Mouse (Mus musculus) layer of hippocampus, postnatal 25 days (tissue): ENCODE measurements at regions not wholly inside any gene's neighbourhood (a gene's known extent, or its start where the extent isn't known, plus 50 kb on each side); places are given as distances from the start of the nearest gene placed in this dataset.

Source experiments
- DNase-seq, 2 experiments: peaks; one replicate each; pipeline ENCODE4 v3.0.0; 2022; ENCODE audit warnings: mixed read lengths in 2 of 2, low spot score in 1 of 2; ENCODE audit errors: extremely low spot score in 1 of 2

GRCm38 (mm10) chr11:20973141-20973540, 118.0 kb upstream of the Peli1 start:
- no peak for DNase-seq

- DNase-seq = no peak
These were observed 109.5 kb upstream of the Peli1 start for GRCm38 (mm10) chr11:20981588-20981987.

- DNase-seq = no peak
These were observed 109.1 kb upstream of the Peli1 start for GRCm38 (mm10) chr11:20982010-20982409.

GRCm38 (mm10) chr11:20982500-20982899, 108.6 kb upstream of the Peli1 start:
- no peak for DNase-seq

GRCm38 (mm10) chr11:20985069-20985759, 105.9 kb upstream of the Peli1 start:
- DNase-seq = no peak

GRCm38 (mm10) chr11:20985771-20986170, 105.3 kb upstream of the Peli1 start:
- DNase-seq = no peak

- DNase-seq = peak in 1 of 2 experiments; percentile 31
These were observed 103.8 kb upstream of the Peli1 start for GRCm38 (mm10) chr11:20987171-20987815.

DNA sequence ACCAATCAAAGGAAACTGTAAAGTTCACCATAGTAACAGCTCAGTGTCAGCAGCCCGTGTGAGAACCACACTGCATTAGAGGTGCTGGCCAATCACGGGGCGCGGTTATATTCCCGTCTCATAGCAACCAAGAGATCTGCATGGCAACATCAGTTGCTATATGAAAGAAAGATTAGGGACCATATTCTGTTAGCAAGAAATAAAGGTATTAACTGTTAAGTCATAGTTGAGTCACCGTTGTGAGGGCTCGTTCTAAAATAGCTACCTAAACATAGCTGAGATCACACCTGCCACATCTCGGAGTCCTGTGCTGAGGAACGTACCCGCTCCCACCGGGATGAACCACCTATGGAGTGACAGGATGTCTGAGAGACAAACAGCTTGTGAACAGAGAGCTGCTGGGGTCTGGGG, 103.2 kb upstream of the Peli1 start:
- peak; percentile 28 to 40 for DNase-seq

DNA sequence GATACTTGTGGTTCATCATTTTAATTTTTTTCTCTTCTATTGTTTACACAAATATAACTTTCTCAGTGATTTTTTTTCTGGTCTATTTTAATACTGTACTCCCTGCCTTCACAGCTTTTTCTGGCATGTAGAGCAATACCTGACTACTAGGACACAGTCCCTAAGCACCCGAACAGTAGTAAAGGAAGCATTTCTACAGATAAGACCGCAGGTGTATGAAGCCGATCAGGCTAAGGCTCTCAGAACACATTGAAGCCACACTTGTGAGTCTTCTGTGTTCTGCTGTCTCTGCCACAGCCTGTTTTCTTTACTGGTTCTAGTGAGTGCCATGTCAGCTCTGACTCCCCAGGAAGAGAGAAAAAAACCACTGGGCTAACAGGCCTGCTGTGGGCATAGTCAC, 102.2 kb upstream of the Peli1 start:
- DNase-seq = no peak

DNA sequence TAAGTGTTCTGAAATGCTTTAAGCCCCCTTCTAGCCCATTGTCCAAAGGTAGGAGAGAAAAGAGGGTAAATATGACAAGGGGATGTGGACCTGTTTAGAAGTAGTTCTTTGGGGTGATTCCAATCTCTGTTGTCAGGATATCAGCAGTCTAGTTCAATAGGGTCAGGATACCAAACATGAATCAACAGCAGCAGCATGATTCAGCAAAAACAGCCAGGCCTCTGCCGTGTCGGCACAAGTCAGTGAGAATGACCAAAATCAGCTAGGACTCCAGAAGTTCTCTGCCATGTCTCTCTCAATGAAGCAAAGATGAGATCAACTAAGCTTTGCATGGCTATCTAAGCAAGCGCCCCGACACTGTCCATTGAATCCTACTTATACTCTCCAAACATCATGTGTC, 97.5 kb upstream of the Peli1 start:
- DNase-seq = no peak

DNA sequence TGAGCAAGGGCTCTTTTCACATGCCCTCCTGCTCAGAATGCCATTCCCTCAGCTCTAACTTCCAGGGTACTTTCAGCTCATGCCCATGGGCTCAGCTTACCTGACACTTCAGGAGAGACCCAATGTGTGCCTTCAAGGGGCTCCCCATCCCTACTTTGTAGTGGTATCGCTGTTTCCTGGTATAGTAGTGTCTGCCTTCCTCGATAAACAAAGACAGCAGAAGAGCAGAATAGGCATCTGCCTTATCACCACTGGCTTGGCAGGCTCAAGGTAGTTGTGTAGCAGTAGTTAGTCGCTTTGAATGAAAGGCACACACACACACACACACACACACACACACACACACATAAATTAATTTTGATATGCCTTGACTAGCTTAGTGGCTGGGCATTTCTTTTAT, 89.7 kb upstream of the Peli1 start:
- no peak for DNase-seq

DNA sequence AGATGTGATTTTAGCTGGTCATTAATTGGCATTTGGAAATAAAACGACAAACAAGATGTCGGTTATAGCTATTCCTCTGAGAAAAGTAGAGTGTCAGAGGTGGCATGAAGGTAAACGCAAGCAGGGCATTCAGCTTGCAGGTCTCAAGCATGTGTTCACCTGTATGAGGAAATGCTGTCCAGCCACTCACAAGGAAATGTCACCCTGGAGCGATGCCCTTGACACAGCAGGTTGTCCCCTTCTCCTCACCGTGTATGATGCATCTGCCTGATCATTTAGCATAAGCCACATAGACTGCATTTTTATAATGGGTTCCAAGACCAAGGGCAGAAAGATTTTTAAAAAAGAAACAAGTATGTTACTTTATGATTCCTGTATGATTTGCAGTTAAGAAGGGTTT, 83.9 kb upstream of the Peli1 start:
- DNase-seq = no peak

DNA sequence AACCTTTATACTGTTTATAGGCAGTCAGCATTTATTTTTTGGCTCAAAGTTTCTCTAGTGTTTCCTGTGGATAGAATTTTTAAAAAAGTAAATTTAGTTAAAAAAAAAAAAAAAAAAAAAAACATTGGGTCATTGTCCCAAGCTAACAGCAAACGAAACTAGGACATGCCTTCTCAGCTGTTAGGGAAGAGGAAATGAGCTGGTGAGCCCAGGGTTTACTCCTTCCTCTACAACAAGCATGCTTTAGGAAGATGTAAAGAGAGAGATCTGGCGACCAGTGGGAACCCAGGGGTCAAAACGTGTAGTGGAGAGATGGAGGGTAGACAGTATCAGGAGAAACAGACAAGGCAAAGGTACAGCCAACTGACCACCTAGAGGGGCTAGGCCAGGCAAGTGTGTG, 81.6 kb upstream of the Peli1 start:
- no peak for DNase-seq

GRCm38 (mm10) chr11:21010867-21011266, 80.2 kb upstream of the Peli1 start:
- DNase-seq = no peak

DNA sequence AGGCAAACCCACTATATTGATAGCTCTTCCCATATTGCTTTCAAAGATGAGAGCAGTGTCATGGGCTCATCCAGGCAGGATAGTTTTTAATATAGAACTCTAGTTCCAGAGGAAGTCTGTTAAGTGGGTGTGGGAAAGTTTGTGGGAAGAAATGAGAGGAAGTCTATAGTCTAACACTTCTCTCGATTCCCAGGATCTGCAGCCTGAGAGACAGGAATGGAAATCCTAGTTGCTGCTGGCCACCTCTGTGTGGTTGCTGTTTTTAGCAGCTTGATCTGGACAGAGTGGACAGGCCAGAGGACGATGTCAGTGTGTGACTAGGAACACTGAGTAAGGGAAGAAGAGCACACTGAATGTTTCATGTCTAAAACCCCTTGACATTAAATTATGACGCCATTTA, 76.8 kb upstream of the Peli1 start:
- no peak for DNase-seq

DNA sequence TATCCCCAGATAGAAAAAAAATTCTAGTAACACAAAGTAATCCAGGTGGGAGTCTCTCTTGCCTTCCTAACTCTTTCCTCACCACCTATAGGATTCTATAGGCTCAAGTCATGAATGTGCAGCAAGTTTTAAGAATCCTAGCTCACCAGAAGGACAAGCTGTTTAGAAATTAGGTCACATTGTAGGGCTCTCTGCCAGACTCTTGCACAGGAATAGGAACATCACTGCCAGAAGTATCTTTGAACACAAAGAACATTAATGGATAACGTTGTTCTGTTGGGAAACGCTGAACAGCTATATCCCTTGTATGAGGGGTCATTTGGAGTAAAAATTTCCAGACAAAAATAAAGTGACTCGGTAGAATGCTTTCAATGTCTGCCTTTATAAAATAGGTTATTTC, 75.6 kb upstream of the Peli1 start:
- no peak for DNase-seq

DNA sequence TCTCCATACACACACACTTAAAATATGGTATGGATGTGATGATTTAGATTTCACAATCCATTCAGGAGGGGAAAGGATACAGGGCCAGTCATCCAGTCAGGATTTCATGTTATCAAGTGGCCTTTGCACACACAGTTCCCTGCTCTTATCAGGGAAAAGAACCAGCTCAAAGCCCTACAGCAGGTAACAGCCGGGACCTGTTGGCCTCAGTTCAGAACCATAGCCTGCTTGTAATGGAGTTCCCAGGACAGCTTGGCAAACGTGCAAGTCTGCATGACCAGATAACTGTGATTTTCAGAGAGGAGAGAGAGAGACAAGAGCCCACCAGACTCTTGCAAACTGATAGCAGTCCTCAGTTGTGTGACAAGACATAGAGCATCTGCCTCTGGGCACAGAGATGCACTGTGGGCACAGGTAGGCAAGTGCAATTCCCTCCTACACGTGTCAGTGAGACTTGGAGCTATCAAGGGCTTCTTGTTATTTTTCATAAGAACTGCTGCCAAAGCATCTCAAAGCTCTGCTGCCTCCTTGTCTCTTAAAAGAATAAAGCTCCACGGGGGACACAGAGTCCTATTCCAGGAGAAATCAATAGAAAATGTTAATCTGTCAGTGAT, 74.9 kb upstream of the Peli1 start:
- DNase-seq = no peak

DNA sequence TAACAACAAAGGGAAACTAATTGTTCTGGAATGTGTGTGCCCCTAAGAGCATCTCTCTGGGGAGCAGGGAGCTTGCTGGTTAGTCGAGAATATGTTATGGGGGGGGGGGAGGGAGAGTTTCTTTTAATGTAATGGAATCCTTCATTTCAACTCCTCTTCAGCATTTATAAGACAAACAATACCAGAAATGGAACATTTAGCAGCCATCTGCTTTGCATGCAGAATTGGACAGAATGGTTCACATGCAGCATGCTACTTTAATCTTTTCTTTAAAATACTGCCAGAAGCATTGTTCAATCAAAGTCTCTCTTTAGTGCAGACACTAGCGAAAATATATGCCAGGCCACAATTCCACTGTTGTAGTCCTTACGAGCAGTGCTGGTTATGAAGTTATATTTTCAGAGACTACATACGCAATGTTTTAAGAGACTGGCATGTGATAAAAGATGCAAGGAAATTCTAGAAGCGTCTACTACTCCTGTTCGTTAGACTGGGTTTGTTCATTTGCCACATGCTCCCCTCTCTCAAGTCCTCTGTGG, 74.2 kb upstream of the Peli1 start:
- no peak for DNase-seq

DNA sequence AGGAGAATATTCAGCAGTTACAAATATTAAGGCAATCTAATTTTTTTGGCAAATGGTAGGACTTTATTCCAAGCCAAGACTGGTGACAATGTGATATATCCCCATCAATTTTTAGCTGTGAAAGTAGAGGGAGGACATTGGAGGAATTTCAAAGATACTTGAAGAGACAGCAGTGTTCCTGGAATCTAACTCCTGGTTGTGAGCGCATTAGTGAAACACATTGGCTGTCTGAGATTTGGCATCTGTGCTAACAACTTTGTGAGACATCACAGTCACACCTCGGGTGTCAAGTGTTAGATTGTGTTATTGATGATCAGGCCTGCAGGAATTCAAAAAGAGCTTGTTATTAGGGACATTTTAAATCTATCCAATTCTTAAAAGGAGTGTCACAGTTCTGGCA, 71.3 kb upstream of the Peli1 start:
- no peak for DNase-seq

- no peak for DNase-seq
These were observed 67.0 kb upstream of the Peli1 start for GRCm38 (mm10) chr11:21024111-21024510.

GRCm38 (mm10) chr11:21024521-21024920, 66.6 kb upstream of the Peli1 start:
- no peak for DNase-seq

DNA sequence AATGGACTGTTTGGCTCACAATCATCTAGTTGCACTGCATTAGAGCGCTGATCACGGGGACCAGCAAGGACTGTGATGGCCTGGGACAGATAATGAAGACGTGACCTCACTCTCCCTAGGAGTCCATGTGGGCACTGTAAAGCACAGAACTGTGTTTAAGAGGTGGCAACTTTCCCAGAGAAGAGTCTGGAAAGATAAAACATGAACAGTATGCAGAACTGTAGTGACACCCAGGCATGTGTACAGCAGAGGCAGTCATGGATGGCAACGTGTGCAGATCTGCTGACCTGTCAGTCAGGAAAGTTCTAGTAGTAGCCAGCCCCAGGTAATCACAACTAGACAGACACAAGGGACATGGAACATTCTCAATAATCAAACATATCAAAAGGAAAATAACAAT, 63.8 kb upstream of the Peli1 start:
- no peak for DNase-seq
